Mouse (Mus musculus): Measurements from ENCODE around the gene Slc38a4.
A peak's percentile ranks its signal among the peaks of the same experiment; 100 is the strongest.

Slc38a4 gene

GRCm38 (mm10) chr15:97055794-97056193 is at the start of gene Slc38a4:
Gene Slc38a4, minus strand, starts transcription at chr15:97055956.
- DNase-seq (ENCODE audit: low spot score) = no peak

- DNase-seq (ENCODE audit: low spot score) = no peak
These were observed 49.2 kb upstream of the Slc38a4 start for GRCm38 (mm10) chr15:97104889-97105391.

- DNase-seq (ENCODE audit: low spot score) = no peak
These were observed 48.3 kb upstream of the Slc38a4 start for GRCm38 (mm10) chr15:97104048-97104447.

- peak; percentile 51 for DNase-seq (ENCODE audit: low spot score)
These were observed 47.1 kb upstream of the Slc38a4 start for GRCm38 (mm10) chr15:97102811-97103210.

- DNase-seq (ENCODE audit: low spot score) = no peak
These were observed 46.4 kb upstream of the Slc38a4 start for GRCm38 (mm10) chr15:97102181-97102580.

DNA sequence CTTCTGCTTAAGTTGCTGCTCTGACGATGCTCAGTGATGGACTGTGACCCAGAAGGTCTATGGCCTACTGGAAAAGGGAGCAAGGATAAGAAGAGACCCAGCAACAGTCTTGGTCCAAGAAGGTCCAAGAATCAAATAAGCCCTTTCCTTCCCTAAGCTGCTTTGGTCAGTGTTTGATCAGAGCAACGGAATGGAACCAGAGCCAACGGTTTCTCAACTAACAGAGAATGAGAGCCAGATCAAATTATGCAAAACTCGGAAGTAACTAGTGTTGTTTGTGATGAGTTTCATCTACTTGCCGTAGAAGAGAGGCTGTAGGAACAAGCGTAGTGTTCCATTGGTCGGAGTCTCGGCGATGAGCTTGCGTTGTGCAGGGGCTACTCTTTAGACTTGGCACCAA is 43.3 kb upstream of the Slc38a4 start:
- no peak for DNase-seq (ENCODE audit: low spot score)

- DNase-seq (ENCODE audit: low spot score) = no peak
These were observed 41.8 kb upstream of the Slc38a4 start for GRCm38 (mm10) chr15:97097548-97097947.

- DNase-seq (ENCODE audit: low spot score) = no peak
These were observed 33.8 kb upstream of the Slc38a4 start for GRCm38 (mm10) chr15:97089526-97089925.

DNA sequence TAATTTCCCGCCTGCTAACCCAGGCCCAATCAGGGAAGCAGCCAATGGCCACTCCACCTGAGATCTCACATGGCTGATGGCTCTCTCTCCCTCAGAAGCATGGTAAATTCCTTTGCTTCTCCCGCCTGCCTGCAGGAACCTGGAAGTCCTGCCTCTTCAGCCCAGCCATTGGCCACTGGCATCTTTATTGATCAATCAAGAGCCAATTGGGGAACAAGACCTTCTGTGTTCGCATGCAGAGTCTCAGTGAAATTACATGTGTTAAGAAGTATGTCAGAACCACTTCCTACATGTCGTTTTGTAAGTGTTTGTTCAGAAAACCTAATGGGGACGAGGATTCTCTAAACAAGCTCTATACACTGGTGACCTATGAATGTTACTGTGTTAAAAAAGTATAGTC is 30.1 kb upstream of the Slc38a4 start:
- DNase-seq (ENCODE audit: low spot score) = peak; percentile 42

GRCm38 (mm10) chr15:97077665-97078064 is 21.9 kb upstream of the Slc38a4 start:
- DNase-seq (ENCODE audit: low spot score) = no peak

DNA sequence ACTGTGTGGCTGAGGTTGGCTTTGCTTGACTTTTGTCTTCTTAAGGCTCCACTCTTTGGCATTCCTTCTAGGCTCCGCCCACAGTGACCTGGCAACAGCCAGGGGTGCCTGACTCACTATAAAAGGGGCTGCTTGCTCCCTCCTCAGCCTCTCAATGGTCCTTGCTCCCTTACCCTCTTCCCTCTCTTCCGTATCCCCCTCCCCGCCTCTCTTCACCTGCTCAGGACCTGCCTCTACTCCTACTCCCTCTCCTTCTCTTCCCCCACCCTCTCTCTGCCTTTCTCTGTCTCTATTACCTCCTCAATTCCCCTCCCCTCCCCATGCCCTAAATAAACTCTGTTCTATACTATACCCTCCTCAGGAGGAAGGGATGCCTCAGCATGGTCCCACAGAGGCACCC is 20.3 kb upstream of the Slc38a4 start:
- DNase-seq (ENCODE audit: low spot score) = no peak

- no peak for DNase-seq (ENCODE audit: low spot score)
These were observed 19.5 kb upstream of the Slc38a4 start for GRCm38 (mm10) chr15:97075240-97075639.

- no peak for DNase-seq (ENCODE audit: low spot score)
These were observed 17.4 kb upstream of the Slc38a4 start for GRCm38 (mm10) chr15:97072859-97073826.

DNA sequence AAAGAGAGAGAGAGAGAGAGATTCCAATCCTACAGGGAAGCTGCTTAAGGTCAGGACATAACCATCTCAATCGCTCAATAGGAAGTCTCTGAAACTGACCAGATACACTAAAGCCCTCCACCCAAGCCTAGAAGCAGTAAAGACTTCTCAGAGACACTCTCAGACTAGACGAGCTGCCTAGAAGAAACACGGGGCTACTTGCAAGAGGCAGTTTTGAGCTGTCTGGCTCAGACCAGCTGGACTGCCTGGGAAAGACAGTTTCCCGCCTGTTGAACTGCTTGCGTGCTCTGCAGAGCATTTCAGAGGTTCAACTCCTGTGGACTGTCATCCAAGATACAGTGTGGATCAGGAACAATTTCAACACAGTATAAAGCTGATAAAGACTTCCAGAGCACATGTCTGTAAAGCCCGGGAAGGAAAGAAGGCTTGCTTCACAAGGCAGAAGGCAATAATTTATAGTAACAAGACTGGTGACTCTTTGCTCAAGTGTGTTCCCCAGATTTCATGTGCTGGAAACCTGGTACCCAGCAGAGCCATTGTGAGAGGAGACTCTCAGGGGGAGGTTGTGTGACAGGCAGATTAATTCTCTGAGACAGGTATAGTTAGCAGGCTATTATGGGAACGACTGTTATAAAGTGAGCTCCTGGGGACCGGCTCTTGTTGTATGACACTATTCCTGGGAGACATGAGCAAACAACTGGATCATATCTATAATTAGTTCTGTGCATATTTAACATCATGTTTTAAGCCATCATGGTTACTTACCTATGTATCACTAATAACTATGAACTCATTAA is 11.8 kb upstream of the Slc38a4 start:
- DNase-seq (ENCODE audit: low spot score) = no peak

DNA sequence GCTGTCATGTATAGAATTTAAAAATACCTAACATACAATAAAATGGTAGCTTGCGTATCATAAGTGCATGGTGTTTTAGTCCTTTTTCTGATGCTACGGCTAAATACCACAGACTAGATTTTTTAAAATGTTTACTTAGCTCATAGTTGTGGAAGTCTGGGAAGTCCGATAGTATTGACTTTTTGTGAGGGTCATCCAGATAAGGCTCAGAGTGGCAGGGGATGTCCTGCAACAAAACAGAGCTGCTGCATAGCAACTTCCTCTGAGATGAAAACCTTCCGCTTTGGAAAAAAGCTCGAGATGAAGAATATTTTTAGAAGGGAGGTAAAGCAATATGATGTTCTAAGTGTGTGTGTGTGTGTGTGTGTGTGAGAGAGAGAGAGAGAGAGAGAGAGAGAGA is 11.2 kb upstream of the Slc38a4 start:
- DNase-seq (ENCODE audit: low spot score) = no peak

GRCm38 (mm10) chr15:97063211-97063610 is 7.5 kb upstream of the Slc38a4 start:
- no peak for DNase-seq (ENCODE audit: low spot score)

- DNase-seq (ENCODE audit: low spot score) = no peak
These were observed 5.2 kb upstream of the Slc38a4 start for GRCm38 (mm10) chr15:97060973-97061372.

GRCm38 (mm10) chr15:97060571-97060970 is 4.8 kb upstream of the Slc38a4 start:
- no peak for DNase-seq (ENCODE audit: low spot score)

- no peak for DNase-seq (ENCODE audit: low spot score)
These were observed 4.3 kb upstream of the Slc38a4 start for GRCm38 (mm10) chr15:97060102-97060501.

DNA sequence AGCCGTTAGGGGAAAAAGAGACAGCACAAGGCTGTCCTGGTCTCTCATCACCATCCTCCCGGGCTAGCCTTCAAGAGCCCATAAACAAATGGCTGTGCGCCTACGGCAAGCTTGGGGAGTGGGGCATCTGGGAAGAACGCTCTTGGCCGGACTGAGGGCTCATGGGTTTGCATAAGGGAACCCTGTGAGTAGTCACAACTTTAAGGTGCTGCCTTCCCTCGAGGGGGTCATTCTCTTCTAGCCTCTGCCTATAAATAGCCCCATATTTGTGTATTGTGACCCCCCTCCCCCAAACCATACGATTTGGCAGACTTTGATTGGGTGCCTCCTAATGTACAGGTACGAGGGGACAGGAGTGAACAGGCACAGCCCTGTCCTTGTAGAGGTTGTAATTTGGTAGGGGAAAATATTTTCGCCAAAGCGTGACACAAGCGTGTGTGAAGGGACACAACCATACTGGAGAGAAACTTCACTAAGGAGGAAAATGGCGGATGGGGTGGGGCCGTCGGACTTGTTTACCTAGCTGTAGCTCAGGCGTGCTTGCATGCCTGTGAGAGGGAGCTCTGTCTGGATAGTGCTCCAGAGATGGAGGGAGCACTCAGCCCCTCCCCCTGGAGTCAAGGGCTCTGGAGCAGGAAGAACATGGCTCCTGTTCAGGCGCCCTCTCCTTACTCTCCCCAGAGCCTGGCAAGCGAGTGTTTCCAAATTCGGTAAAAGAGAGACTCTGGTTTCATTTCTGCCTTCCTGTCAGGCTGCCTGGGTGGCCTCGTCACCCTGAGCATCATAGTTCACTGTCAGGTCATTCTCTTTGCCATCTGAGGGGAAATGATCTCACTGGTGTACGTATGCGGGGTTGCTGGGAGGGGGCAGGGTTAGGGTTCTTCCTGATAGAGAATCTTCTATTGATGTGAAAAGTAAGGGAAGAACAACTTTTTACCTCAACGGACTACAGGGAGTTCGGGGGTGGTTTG is 3.6 kb upstream of the Slc38a4 start:
- no peak for DNase-seq (ENCODE audit: low spot score)

DNA sequence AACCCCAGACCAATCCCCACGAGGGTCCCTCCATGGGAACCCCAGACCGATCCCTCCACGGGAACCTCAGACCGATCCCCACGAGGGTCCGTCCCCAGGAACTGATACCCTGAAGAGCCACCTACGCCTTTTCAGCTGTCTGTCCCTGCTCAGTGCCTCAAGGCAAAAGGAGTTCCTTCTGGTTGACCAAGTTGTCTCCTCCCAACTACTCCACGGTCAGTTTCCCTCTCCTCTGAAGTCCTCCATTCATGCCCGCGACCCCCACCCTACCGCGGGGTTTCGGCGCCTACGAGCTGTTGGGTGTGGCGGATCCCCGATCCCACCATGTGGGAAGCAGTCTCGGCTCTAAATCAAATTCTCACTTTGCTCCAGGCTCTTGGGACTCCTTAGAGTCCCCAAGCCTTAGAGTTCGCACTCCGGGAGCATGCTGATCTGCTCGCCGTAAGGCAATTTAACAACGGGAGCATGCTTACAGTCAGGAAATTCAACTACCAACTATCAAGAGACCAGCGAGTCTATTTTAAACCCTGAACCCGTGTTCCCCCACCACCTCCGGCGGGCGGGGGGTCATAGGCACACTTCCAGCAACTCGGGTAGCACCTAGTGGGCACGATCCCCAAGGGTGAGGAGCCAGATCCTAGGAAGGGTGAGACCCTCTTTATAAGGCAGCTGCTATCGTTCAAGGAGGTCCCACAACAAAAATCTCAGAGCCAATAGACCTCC is 828 bp downstream of the Slc38a4 start:
- DNase-seq (ENCODE audit: low spot score) = no peak

Measured in MN1 (cell line).